Comparison of ENCODE assay signal across 8 mouse cellular contexts in genomic region chrX:50580200-50580599, GRCm38 (mm10).
DNase-seq lines count a peak whose midpoint lies in the region; ATAC-seq and TF ChIP-seq lines count a peak whose summit lies in the region.

No protein-coding gene starts in this region.

- H3K4me3 ChIP-seq in megakaryocyte, embryonic 14.5 days (replicated peaks), result peak overlapping the region; percentile 84
- H3K4me3 ChIP-seq in forebrain, postnatal 0 days (ENCODE audit: low read depth, low read length), result no peak overlapping the region
- H3K4me3 ChIP-seq in limb, embryonic 11.5 days (ENCODE audit: low read depth, low read length), result no peak overlapping the region
- H3K4me3 ChIP-seq in neural tube, embryonic 11.5 days (ENCODE audit: low read depth, low read length), result no peak overlapping the region

- no peaks in the 10 kb centered on the region for H3K9me3 ChIP-seq in megakaryocyte, embryonic 14.5 days
- H3K9me3 ChIP-seq in forebrain, postnatal 0 days (ENCODE audit: low read length), result no peaks in the 10 kb centered on the region
- H3K9me3 ChIP-seq in limb, embryonic 11.5 days (ENCODE audit: control insufficient read depth, low read length), result no peaks in the 10 kb centered on the region
- H3K9me3 ChIP-seq in neural tube, embryonic 11.5 days (ENCODE audit: control insufficient read depth, low read length), result no peaks in the 10 kb centered on the region

- TF ChIP-seq CTCF in forebrain, postnatal 0 days (IDR thresholded peaks at IDR 0.05; ENCODE audit: low read depth), result peak; percentile 44; the same call in 1 of the 2 replicates

- DNase-seq in cerebellum, adult 8-10 months, result peak; percentile 65
- DNase-seq in cerebellum, adult 11-12 months, result no peak
- DNase-seq in forebrain, postnatal 0 days, result peak; percentile 78
- peak; percentile 65 for DNase-seq in limb, embryonic 11.5 days (ENCODE audit: low spot score)
- DNase-seq in neural tube, embryonic 11.5 days (ENCODE audit: low spot score), result peak; percentile 55

- H3K27ac ChIP-seq in forebrain, postnatal 0 days (ENCODE audit: low read depth, low read length), result no peak overlapping the region
- H3K27ac ChIP-seq in limb, embryonic 11.5 days (replicated peaks; ENCODE audit: low read depth, low read length), result no peak overlapping the region
- H3K27ac ChIP-seq in neural tube, embryonic 11.5 days (ENCODE audit: low read depth, low read length), result no peak overlapping the region

- peaks cover 26% of the 10 kb centered on the region for H3K36me3 ChIP-seq in megakaryocyte, embryonic 14.5 days (replicated peaks; ENCODE audit: low read length)
- peaks cover 7% of the 10 kb centered on the region; the same call in 1 of the 2 replicates for H3K36me3 ChIP-seq in forebrain, postnatal 0 days (ENCODE audit: insufficient read depth)
- H3K36me3 ChIP-seq in limb, embryonic 11.5 days (ENCODE audit: control insufficient read depth, insufficient read depth, low read length), result no peaks in the 10 kb centered on the region
- H3K36me3 ChIP-seq in neural tube, embryonic 11.5 days (ENCODE audit: control insufficient read depth, insufficient read depth, low read length), result no peaks in the 10 kb centered on the region

- no peaks in the 10 kb centered on the region for H3K27me3 ChIP-seq in megakaryocyte, embryonic 14.5 days (replicated peaks)
- H3K27me3 ChIP-seq in forebrain, postnatal 0 days (ENCODE audit: insufficient read depth, low read length), result no peaks in the 10 kb centered on the region
- H3K27me3 ChIP-seq in limb, embryonic 11.5 days (ENCODE audit: control insufficient read depth, insufficient read depth, low read length), result no peaks in the 10 kb centered on the region
- no peaks in the 10 kb centered on the region for H3K27me3 ChIP-seq in neural tube, embryonic 11.5 days (ENCODE audit: control insufficient read depth, insufficient read depth, low read length)

- ATAC-seq in megakaryocyte, adult 5-6 weeks (ENCODE audit: poor library complexity, severe bottlenecking), result no peak
- peak; percentile 25; the same call in 1 of the 2 replicates for ATAC-seq in forebrain, postnatal 0 days
- ATAC-seq in limb, embryonic 11.5 days (ENCODE audit: insufficient number of reproducible peaks, low FRiP score, low TSS enrichment, low read depth), result no peak
- no peak for ATAC-seq in neural tube, embryonic 11.5 days (ENCODE audit: insufficient read depth, low FRiP score, low TSS enrichment)
- no peak for ATAC-seq in megakaryocyte progenitor cell, adult 5-6 weeks (replicated peaks; ENCODE audit: poor library complexity)

- H3K4me1 ChIP-seq in megakaryocyte, embryonic 14.5 days, result peaks cover 66% of the 10 kb centered on the region
- no peaks in the 10 kb centered on the region for H3K4me1 ChIP-seq in forebrain, postnatal 0 days (ENCODE audit: insufficient read depth)
- H3K4me1 ChIP-seq in limb, embryonic 11.5 days (ENCODE audit: control insufficient read depth, insufficient read depth, low read length), result no peaks in the 10 kb centered on the region
- H3K4me1 ChIP-seq in neural tube, embryonic 11.5 days (ENCODE audit: control insufficient read depth, insufficient read depth, low read length), result no peaks in the 10 kb centered on the region

- 55% methylated on average over 7 of the region's 7 CpGs for WGBS in forebrain, postnatal 0 days
- 51% methylated on average over 7 of the region's 7 CpGs for WGBS in limb, embryonic 11.5 days
- 64% methylated on average over 7 of the region's 7 CpGs for WGBS in neural tube, embryonic 11.5 days

- peak overlapping the region; percentile 19; the same call in 1 of the 2 replicates for H3K4me2 ChIP-seq in forebrain, postnatal 0 days (ENCODE audit: low read depth)
- H3K4me2 ChIP-seq in limb, embryonic 11.5 days (ENCODE audit: low read depth, severe bottlenecking), result no peak overlapping the region
- no peak overlapping the region for H3K4me2 ChIP-seq in neural tube, embryonic 11.5 days (ENCODE audit: low read depth)

- H3K9ac ChIP-seq in forebrain, postnatal 0 days, result 0 out of 2 replicates have a peak overlapping the region, but pooled peaks have one; percentile 14
- H3K9ac ChIP-seq in limb, embryonic 11.5 days (ENCODE audit: low read length), result no peak overlapping the region
- H3K9ac ChIP-seq in neural tube, embryonic 11.5 days (ENCODE audit: low read length), result no peak overlapping the region
